Mouse (Mus musculus) CD4-positive, CD25-positive, alpha-beta regulatory T cell, adult 2 months (primary cell): ENCODE measurements around the gene Adgrf1.

Source experiments
- DNase-seq: peaks from one replicate; pipeline ENCODE4 v3.0.0-alpha.2; 2012; ENCODE audit warnings: low read depth, low spot score

Adgrf1 gene

DNA sequence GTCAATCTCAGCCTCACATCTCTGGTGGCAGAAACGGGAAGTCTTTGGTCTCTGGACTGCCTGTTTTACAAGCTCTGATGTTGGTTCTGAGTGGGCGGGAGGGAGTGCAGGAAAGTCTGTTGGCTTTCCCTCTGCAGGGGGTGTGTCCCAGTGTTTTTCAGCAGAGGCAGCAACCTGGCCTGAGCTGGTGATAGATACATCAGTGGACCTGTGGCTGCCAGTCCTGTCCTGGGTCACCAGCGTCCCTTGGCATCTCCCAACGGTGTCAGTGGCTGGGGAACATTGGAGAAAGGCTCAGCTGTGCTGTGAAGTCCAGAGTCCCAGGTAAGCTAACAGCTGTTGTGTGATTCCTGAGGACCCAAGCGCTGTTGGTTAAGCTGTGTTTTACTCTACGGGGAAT, at the start of gene Adgrf1:
Adgrf1 (plus strand) TSS at position 169 of the 400 bp plus-strand sequence.
- DNase-seq: no peak

GRCm38 (mm10) chr17:43226101-43226500, 44.0 kb upstream of the Adgrf1 start:
- DNase-seq: no peak

DNA sequence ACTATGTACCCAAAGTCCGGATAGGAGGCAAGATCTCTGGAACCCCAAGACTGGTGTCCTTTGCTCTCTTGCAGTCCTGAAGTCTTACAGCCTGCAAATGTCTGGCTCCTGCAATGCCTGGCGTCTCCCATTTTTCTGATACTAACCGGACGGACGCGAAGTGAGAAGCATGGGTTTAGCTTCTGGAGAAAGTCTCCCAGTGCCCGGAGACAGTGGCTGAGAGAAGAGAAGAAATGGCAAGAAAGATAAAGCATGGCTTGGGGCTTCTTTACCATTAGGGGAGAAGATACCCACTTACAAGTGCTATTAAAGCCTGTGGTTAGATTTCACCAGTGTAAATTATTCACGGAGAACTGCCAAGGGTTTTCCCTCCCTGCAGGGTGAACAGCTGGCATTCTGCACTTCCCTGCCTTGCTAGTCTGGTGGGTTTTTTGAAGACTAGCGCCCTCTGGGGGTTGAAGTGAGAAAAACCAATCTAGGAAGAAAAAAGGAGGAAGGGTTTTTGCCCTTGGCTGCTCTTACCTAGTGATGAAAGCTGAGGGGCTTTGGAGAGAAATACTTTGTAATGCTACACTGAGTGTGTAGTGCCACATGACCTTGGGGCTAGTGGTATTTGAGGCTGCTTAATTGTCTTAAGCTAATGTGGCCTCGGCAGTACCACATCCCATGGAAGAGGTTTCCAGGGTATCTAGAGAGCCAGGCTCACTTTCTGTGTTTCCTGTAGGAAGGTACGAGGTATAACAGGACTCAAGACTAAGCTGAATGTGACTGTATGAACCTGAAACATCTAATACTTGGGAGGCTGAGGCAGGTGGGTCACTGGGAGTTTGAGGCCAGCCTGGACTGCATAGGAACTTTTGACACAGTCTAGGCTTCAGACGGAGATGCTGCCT, 40.3 kb upstream of the Adgrf1 start:
- peak; percentile 61 for DNase-seq

- DNase-seq: no peak
Observed at GRCm38 (mm10) chr17:43230821-43231220, 39.3 kb upstream of the Adgrf1 start.

GRCm38 (mm10) chr17:43232769-43233168, 37.4 kb upstream of the Adgrf1 start:
- peak; percentile 43 for DNase-seq

DNA sequence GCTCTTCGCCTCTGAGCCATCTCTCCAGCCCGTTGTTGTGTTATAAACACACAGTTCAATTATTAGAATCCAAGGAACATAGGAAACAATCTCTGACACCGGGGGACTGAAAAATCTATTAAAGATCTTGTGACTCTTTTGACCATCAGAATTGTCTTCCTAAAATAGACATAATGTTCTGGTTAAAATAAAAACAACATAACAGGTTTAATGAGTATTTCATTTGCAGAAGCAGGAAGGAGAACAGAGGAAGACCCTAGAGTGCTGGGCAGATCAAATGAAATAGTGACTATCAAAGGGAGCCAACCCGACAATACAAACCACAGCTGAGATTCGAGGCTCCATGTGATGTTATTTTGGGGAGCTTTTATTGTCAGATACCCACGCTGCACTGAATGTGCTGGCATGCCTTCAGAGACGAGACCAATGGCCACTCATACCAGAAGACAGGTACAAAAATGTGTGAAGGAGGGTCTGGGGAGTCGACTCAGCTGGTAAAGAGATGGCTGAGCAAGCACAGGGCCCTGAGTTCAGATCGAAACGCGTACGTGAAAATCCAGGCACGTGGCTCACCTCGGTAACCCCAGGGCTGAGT, 33.4 kb upstream of the Adgrf1 start:
- no peak for DNase-seq

DNA sequence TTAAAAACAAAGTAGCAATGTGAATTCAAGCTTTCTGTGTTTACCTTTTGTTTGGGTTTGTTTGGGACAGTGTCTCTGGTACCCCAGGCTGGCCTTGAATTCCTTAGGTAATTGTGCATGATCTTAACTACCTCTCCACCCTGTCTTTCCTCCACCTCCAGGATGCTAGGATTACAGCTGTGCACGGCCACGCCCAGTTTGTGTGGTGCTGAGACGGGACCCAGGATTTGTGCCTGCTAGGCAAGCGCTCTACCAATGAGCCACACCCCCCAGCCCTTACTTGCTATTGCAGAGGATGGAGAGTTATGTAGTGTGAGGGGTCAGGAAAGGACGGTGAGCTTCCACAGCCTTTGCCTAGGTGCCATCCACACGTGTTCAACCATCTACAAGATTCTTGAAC, 31.1 kb upstream of the Adgrf1 start:
- DNase-seq: no peak

GRCm38 (mm10) chr17:43241134-43241533, 29.0 kb upstream of the Adgrf1 start:
- DNase-seq: no peak

DNA sequence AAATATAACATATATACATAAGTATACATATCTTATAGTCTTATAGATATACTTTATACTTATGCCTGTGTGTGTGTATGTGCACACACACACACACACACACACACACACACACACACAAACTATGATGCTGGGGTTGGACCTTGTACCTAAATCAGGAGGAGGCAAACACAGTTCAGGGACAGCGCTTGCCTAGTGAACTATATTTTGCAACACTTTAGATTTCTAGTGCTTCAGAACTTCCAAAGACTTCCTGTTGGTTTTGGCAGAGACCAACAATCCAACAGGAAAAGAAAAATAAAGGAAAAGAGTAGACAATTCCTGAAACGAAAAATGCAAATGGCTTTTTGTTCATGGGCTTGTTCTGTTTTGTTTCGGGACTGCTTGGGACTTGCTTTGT, 27.5 kb upstream of the Adgrf1 start:
- no peak for DNase-seq

- no peak for DNase-seq
Observed at GRCm38 (mm10) chr17:43245364-43245763, 24.8 kb upstream of the Adgrf1 start.

DNA sequence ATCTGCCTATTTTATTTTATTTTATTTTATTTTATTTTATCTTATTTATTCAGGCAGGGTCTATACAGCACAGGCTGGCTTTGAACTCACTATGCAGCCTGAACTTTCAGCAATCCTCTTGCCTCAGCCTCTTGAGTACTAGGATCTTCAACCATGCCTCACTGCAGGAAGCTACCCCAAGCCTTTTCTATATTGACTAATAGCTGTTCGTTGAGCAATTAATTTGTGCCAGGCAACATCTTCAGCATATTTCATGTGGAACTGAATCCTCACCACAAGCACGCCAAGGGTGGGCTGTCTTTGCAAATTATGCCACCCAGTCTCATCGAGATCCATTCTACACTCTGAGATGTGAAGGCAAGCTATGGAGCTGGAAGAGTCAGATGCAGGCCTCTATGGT, 22.9 kb upstream of the Adgrf1 start:
- no peak for DNase-seq

DNA sequence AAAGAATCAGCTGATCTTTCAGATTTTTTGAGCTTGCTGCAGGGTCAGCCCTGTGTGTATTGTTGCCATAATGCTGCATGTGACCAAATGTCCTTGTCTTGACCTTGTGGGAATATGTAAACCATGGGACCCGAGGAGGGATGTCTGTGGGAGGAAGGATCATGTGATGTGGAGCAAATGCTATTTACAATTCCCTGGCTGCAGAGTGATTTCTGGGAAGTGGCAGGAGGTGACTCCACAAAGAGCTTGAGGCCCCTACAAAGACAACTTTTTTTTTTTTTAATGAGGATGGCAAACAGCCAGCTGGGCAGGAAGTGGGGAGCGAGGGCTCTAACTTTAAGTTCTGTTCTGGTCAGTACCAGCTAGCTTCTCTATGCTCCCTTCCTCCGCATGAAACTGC, 20.5 kb upstream of the Adgrf1 start:
- no peak for DNase-seq

DNA sequence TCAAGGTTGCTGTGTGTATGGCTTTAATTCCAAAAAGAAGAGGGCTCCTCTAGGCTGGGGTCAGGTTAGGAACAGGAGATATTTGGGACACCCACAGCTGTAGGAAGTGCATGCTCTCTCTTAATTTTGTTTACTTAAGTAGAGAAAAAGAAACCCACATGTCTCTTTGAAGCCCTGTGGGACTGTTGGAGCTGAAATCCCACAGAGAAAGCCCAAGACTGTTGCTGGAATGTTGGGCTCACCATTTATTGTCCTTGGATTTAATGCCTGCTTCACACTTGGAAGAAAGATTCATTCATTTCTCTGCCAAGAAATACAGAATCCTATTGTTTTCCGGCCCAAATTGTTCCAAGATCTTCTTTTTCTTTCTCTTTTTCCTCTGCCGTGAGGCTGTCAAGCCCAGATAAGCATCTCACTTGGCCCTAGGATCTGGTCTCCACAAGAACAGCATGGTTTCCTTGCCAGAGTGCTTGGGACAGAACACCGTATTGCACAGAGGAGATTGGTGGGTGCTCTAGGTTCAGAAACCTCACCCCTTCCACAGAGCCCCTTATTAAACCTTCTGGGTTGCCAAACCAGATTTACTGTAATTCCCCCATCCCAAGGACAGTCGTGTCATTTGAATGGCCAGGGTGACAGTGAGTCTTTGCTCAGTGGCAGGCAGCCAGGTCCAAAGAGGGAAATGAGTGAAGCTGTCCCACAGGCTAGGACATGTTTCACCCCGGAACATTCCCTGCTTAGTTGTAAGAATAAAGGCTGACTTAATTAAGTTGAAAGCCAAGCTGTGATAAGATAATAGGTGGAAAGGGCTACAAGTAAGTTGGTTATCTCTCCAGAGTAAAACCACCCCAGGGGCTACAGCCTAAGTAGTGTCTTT, 18.6 kb upstream of the Adgrf1 start:
- DNase-seq: no peak

DNA sequence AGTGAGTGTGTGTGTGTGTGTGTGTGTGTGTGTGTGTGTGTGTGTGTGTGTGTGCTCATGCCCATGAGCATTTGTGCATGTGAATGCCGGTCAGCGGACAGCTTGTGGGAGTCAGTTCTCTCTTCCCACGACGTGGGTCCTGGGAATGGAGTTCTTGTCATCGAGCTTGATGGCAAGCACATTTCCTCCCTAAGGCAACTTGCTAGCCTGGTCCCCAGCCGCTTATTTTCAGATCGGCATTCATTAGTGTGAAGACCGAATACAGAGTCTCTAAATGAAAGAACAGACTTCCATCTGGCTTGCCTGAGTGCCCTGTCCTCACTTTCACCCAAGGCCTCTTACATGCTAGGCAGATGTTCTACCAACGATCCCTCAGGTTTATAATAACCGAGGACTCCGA, 17.3 kb upstream of the Adgrf1 start:
- no peak for DNase-seq

DNA sequence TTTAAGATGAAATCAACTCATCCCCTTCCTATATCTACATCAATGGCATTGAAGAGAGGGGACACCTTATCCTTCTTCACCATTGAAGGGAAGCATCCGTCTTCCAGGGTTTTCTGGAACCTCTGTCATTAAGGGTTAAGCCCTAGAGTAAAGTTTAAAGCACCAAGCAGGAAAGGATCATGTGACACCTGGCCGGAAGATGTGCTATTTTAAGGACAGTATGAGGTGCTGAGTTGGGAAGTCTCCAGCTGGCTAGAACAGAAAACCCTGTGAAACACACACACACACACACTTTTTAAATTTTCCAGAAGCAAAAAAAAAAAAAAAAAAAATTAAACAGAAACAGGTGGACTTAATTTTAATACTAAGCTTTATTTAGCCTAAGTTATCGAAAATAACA, 15.9 kb upstream of the Adgrf1 start:
- DNase-seq: no peak

DNA sequence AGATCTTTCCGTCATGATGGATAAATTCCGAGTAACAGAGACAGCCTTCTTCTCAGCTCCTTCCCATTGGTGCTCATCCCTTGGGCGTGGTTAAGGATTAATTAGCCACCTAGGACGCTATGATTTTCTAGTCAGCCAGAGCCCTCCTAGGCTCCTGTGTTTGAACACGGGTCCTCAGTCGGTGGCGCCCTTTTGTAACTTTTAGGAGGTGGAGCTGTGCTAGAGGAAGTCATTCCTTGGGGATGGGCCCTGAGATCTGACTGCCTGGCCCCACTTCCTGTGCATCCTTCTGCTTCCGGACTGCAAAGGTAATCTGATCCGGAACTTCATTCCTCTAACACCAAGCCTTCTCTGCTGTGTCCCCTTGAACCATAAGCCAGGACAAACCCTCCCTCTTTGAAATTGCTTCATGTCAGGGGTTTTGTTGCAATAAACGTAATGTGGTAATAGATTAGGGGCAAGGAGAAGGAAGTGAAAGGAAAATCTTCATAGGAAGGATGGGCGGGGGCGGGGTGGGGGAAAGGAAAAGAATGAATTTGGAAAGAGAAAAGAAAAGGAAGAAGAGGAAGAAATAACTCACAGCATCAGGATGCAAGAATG, 13.5 kb upstream of the Adgrf1 start:
- DNase-seq: no peak

GRCm38 (mm10) chr17:43257699-43258098, 12.4 kb upstream of the Adgrf1 start:
- DNase-seq: no peak

DNA sequence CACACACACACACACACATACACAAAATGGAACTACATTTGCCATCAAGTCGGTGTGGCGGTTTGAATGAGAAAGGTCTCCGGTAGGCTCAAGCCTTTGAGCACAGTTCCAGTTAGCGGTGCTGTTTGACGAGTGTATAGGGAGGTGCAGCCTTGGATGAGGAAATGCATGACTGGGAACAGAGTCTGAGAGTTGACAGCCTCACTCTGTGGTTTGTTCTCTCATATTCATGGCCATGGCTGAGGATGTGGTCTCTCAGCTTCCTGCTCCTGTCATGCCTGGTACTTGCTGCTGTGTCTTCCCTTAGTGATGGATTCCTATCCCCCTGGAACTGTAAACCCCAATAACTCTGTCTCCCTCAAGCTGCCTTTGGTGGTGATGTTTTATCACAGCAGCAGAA, 8.2 kb upstream of the Adgrf1 start:
- DNase-seq: no peak

GRCm38 (mm10) chr17:43264739-43265138, 5.4 kb upstream of the Adgrf1 start:
- DNase-seq: no peak

DNA sequence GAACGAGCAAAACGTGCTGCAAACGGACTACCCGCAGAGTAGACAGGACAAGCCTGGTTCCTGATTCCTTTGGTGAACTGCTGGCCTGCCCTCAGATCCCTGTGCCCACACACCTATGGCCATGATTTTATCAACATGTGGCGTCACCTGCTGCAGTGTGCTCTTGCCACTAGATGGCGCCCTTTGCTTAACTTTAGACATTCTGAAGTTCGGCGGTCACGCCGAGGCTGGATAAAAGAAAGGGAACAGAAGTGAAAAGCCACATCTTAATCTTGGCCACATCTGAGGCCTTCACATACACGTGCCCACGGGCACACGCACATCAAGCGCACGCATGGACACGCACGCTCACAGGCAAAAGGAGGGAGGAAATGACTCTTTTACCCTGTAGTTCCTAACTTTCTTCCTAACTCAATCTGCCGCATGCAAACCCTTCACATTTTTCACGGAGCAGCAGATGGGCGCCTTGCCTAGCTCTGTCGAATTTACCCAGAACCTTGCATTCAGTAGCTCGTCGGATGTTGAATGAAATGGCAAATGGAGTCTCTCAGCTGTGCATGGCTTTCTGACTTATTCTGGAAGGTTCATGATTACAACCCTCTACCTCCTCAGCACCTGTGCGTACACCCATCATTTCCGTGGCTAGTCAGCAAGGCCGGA, 4.8 kb upstream of the Adgrf1 start:
- peak; percentile 80 for DNase-seq

DNA sequence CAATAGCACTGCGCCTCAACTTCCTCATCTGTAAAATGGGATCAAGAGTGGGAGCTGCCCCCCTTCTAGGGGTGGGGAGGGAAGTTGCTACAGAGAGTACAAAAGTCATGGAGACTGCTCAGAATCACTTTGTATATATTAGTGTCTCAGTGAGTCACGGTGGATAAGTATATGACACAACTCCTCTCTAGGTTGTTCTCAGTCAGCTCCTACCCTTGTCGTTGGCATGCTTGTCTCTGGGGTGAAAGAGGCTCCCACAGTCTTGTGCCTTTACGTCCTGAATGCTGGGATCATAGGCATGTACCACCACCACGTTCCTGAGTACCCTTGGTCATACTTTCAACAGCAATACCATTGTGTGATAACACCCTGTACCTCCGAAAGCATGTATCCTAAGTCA, 4.2 kb upstream of the Adgrf1 start:
- no peak for DNase-seq
